Mouse (Mus musculus): ENCODE measurements around the gene Tcf21.

Gene Tcf21

GRCm38 (mm10) chr10:22815461-22816236, 4.3 kb downstream of the Tcf21 start:
- DNase-seq (ENCODE audit: low read depth, low spot score) = no peak

GRCm38 (mm10) chr10:22814771-22815170, 5.2 kb downstream of the Tcf21 start:
- DNase-seq (ENCODE audit: low read depth, low spot score) = no peak

- DNase-seq (ENCODE audit: low read depth, low spot score) = no peak
These were observed 5.7 kb downstream of the Tcf21 start for GRCm38 (mm10) chr10:22814294-22814693.

GRCm38 (mm10) chr10:22813317-22813960, 6.5 kb downstream of the Tcf21 start:
- no peak for DNase-seq (ENCODE audit: low read depth, low spot score)

- DNase-seq (ENCODE audit: low read depth, low spot score) = no peak
These were observed 8.1 kb downstream of the Tcf21 start for GRCm38 (mm10) chr10:22811921-22812320.

- DNase-seq (ENCODE audit: low read depth, low spot score) = no peak
These were observed 37.3 kb downstream of the Tcf21 start for GRCm38 (mm10) chr10:22782684-22783083.

GRCm38 (mm10) chr10:22781466-22781865, 38.5 kb downstream of the Tcf21 start:
- DNase-seq (ENCODE audit: low read depth, low spot score) = peak; percentile 12

- DNase-seq (ENCODE audit: low read depth, low spot score) = peak; percentile 46
These were observed 42.0 kb downstream of the Tcf21 start for GRCm38 (mm10) chr10:22777939-22778338.

GRCm38 (mm10) chr10:22776007-22776698, 43.8 kb downstream of the Tcf21 start:
- DNase-seq (ENCODE audit: low read depth, low spot score) = peak; percentile 57

- DNase-seq (ENCODE audit: low read depth, low spot score) = no peak
These were observed 44.5 kb downstream of the Tcf21 start for GRCm38 (mm10) chr10:22775456-22775855.

- DNase-seq (ENCODE audit: low read depth, low spot score) = no peak
These were observed 45.3 kb downstream of the Tcf21 start for GRCm38 (mm10) chr10:22774626-22775025.
